Mouse (Mus musculus): ENCODE measurements around the gene Bex6.

GRCm38 (mm10) chr16:32174340-32175005, 5.2 kb upstream of the Bex6 start:
- TF ChIP-seq CTCF (IDR thresholded peaks at IDR 0.05; ENCODE audit: low read depth, low read length) = no peak
- no peak for TF ChIP-seq POLR2A (IDR thresholded peaks at IDR 0.05; ENCODE audit: extremely low read depth, insufficient read depth, low read length)
